Mouse (Mus musculus) forebrain, embryonic 16.5 days (tissue): ENCODE measurements around the gene Mlst8. TPM values are rescaled to one million over a fixed set of nuclear protein-coding genes. Genes with fewer than 3 reads are reported as not detected.

Experiments used
- ATAC-seq: fragments of 200-750 bp; cut with Nextera tagmentation; 2 replicates; pipeline ENCODE4 v1.8.0; 2017; ENCODE audit warnings: mild to moderate bottlenecking, moderate library complexity
- H3K27ac ChIP-seq: fragments of 300-500 bp; sonication (generic); 2 replicates; pipeline ENCODE4 v1.5.1; 2014; ENCODE audit warnings: low read length, control low read depth
- H3K27me3 ChIP-seq: fragments of 300-500 bp; sonication (generic); replicated peaks from 2 replicates; pipeline ENCODE4 v1.6.1; 2014; ENCODE audit warnings: low read length; ENCODE audit not compliant: control insufficient read depth, insufficient read depth
- H3K36me3 ChIP-seq: fragments of 300-500 bp; sonication (generic); 2 replicates; pipeline ENCODE4 v1.6.1; 2014; ENCODE audit not compliant: control insufficient read depth, insufficient read depth
- H3K4me1 ChIP-seq: fragments of 300-500 bp; sonication (generic); replicated peaks from 2 replicates; pipeline ENCODE4 v1.6.1; 2014; ENCODE audit warnings: low read length; ENCODE audit not compliant: control insufficient read depth, insufficient read depth
- H3K4me2 ChIP-seq: fragments of 300-500 bp; sonication (generic); 2 replicates; pipeline ENCODE4 v1.6.1; 2014; ENCODE audit warnings: mild to moderate bottlenecking, low read length, control low read depth
- H3K4me3 ChIP-seq: fragments of 300-500 bp; sonication (generic); replicated peaks from 2 replicates; pipeline ENCODE4 v1.5.1; 2014; ENCODE audit warnings: mild to moderate bottlenecking, low read length, control low read depth
- H3K9ac ChIP-seq: fragments of 300-500 bp; sonication (generic); replicated peaks from 2 replicates; pipeline ENCODE4 v1.6.1; 2014; ENCODE audit warnings: low read depth, low read length, control low read depth
- H3K9me3 ChIP-seq: fragments of 300-500 bp; sonication (generic); 2 replicates; pipeline ENCODE4 v1.6.1; 2016; ENCODE audit warnings: low read length; ENCODE audit not compliant: control insufficient read depth
- WGBS: fragments of 180-500 bp; shearing (Covaris S2); extraction: QIAGEN DNeasy Blood & Tissue Kit; methylation state at CpG from one replicate; pipeline ENCODE4 v1.1.7; 2014; 5-methylcytosine and 5-hydroxymethylcytosine counted together
- polyA plus RNA-seq: library from polyadenylated mRNA; unstranded; fragments of >200 nt; fragmentation: Nextera tagmentation; extraction: Ambion mirVana; gene quantifications from 2 replicates; pipeline ENCODE4 v1.2.1, GENCODE M21; 2015

Gene Mlst8
- polyA plus RNA-seq, result 38.9 and 42.4 TPM in 2 replicates

- no peaks in the 10 kb centered on the region for H3K9me3 ChIP-seq
- H3K27me3 ChIP-seq, result no peaks in the 10 kb centered on the region
- peaks cover 9% of the 10 kb centered on the region for H3K36me3 ChIP-seq
- ATAC-seq, result peak; percentile 96
- peak within 1 kb of the TSS; percentile 76 for H3K4me2 ChIP-seq
- peak within 1 kb of the TSS; percentile 79 for H3K4me3 ChIP-seq
- H3K4me1 ChIP-seq, result peaks cover 12% of the 10 kb centered on the region
- peak within 1 kb of the TSS; percentile 93 for H3K9ac ChIP-seq
- under 1% methylated on average over 48 of the region's 48 CpGs for WGBS
- peak within 1 kb of the TSS; percentile 97 for H3K27ac ChIP-seq
These were observed at the start of gene Mlst8 for GRCm38 (mm10) chr17:24478663-24479380. Mlst8 (minus strand) TSS chr17:24479078.

- no peak for ATAC-seq
- H3K4me3 ChIP-seq, result peak overlapping the region; percentile 67
- H3K27me3 ChIP-seq, result no peaks in the 10 kb centered on the region
- H3K9me3 ChIP-seq, result no peaks in the 10 kb centered on the region
- peak overlapping the region; percentile 74 for H3K9ac ChIP-seq
- H3K36me3 ChIP-seq, result no peaks in the 10 kb centered on the region
- H3K27ac ChIP-seq, result peak overlapping the region; percentile 92
- peak overlapping the region; percentile 88 for H3K4me2 ChIP-seq
- 0% methylated on average over 8 of the region's 8 CpGs for WGBS
- H3K4me1 ChIP-seq, result peaks cover 55% of the 10 kb centered on the region
These were observed 49.7 kb upstream of the Mlst8 start for GRCm38 (mm10) chr17:24528560-24528918.

GRCm38 (mm10) chr17:24527723-24528559 is 49.1 kb upstream of the Mlst8 start, which contains the start of gene Traf7:
Traf7 (minus strand) TSS chr17:24527938.
- Histone ChIP-seq H3K27ac (peak within 1 kb of the TSS; percentile 92), H3K4me2 (peak within 1 kb of the TSS; percentile 88), H3K9me3 (no peaks in the 10 kb centered on the region), H3K36me3 (no peaks in the 10 kb centered on the region), H3K9ac (peak within 1 kb of the TSS; percentile 97), H3K4me3 (peak within 1 kb of the TSS; percentile 98), H3K27me3 (no peaks in the 10 kb centered on the region), H3K4me1 (peaks cover 49% of the 10 kb centered on the region)
- peak; percentile 98 for ATAC-seq
- under 1% methylated on average over 40 of the region's 40 CpGs for WGBS

- H3K9ac ChIP-seq, result peak overlapping the region; percentile 97
- H3K27ac ChIP-seq, result peak overlapping the region; percentile 78
- peak overlapping the region; percentile 63 for H3K4me2 ChIP-seq
- under 1% methylated on average over 19 of the region's 19 CpGs for WGBS
- H3K9me3 ChIP-seq, result no peaks in the 10 kb centered on the region
- peak; percentile 43 for ATAC-seq
- H3K36me3 ChIP-seq, result no peaks in the 10 kb centered on the region
- peak overlapping the region; percentile 98 for H3K4me3 ChIP-seq
- peaks cover 44% of the 10 kb centered on the region for H3K4me1 ChIP-seq
- no peaks in the 10 kb centered on the region for H3K27me3 ChIP-seq
These were observed 48.4 kb upstream of the Mlst8 start for GRCm38 (mm10) chr17:24527315-24527714.

- H3K9me3 ChIP-seq, result no peaks in the 10 kb centered on the region
- H3K36me3 ChIP-seq, result peaks cover 3% of the 10 kb centered on the region; the same call in 1 of the 2 replicates
- H3K4me1 ChIP-seq, result peaks cover 24% of the 10 kb centered on the region
- H3K27me3 ChIP-seq, result no peaks in the 10 kb centered on the region
- no peak overlapping the region for H3K4me3 ChIP-seq
- 86% methylated on average over 2 of the region's 2 CpGs for WGBS
- H3K27ac ChIP-seq, result no peak overlapping the region
- ATAC-seq, result no peak
- H3K4me2 ChIP-seq, result no peak overlapping the region
- H3K9ac ChIP-seq, result no peak overlapping the region
These were observed 45.9 kb upstream of the Mlst8 start for GRCm38 (mm10) chr17:24524734-24525133.

GRCm38 (mm10) chr17:24520450-24520849 is 41.6 kb upstream of the Mlst8 start:
- peaks cover 10% of the 10 kb centered on the region for H3K36me3 ChIP-seq
- no peak for ATAC-seq
- H3K9me3 ChIP-seq, result no peaks in the 10 kb centered on the region
- no peak overlapping the region for H3K4me3 ChIP-seq
- no peak overlapping the region for H3K9ac ChIP-seq
- H3K4me2 ChIP-seq, result no peak overlapping the region
- WGBS, result 88% methylated on average over 4 of the region's 4 CpGs
- H3K27ac ChIP-seq, result no peak overlapping the region
- 0 out of 2 replicates have a peak, but pooled peaks cover 2% of the 10 kb centered on the region for H3K4me1 ChIP-seq
- H3K27me3 ChIP-seq, result no peaks in the 10 kb centered on the region

GRCm38 (mm10) chr17:24514270-24515257 is 35.7 kb upstream of the Mlst8 start:
- no peak overlapping the region for H3K9ac ChIP-seq
- ATAC-seq, result no peak
- no peak overlapping the region for H3K4me2 ChIP-seq
- H3K4me3 ChIP-seq, result no peak overlapping the region
- H3K9me3 ChIP-seq, result no peaks in the 10 kb centered on the region
- 90% methylated on average over 24 of the region's 24 CpGs for WGBS
- H3K4me1 ChIP-seq, result no peaks in the 10 kb centered on the region
- H3K36me3 ChIP-seq, result peaks cover 32% of the 10 kb centered on the region
- H3K27me3 ChIP-seq, result no peaks in the 10 kb centered on the region
- H3K27ac ChIP-seq, result no peak overlapping the region

GRCm38 (mm10) chr17:24513609-24514008 is 34.7 kb upstream of the Mlst8 start:
- H3K36me3 ChIP-seq, result peaks cover 34% of the 10 kb centered on the region
- no peak overlapping the region for H3K4me3 ChIP-seq
- H3K27ac ChIP-seq, result no peak overlapping the region
- H3K4me2 ChIP-seq, result no peak overlapping the region
- H3K4me1 ChIP-seq, result no peaks in the 10 kb centered on the region
- H3K27me3 ChIP-seq, result no peaks in the 10 kb centered on the region
- H3K9me3 ChIP-seq, result no peaks in the 10 kb centered on the region
- peak; percentile 65 for ATAC-seq
- no peak overlapping the region for H3K9ac ChIP-seq
- 66% methylated on average over 5 of the region's 5 CpGs for WGBS
